Mouse (Mus musculus) lung, embryonic 16.5 days (tissue): ENCODE data around the gene Angpt4. TPM values are rescaled to one million over a fixed set of nuclear protein-coding genes. Genes with fewer than 3 reads are reported as not detected.

Experiments
- ATAC-seq: fragments of 200-750 bp; cut with Nextera tagmentation; 2 replicates; pipeline ENCODE4 v1.8.0; 2017; ENCODE audit warnings: low read depth, mild to moderate bottlenecking, moderate library complexity
- H3K27ac ChIP-seq: fragments of 300-500 bp; sonication (generic); 2 replicates; pipeline ENCODE4 v1.5.1; 2014; ENCODE audit warnings: mild to moderate bottlenecking, control low read depth, low read length
- H3K27me3 ChIP-seq: fragments of 300-500 bp; sonication (generic); 2 replicates; pipeline ENCODE4 v1.6.1; 2014; ENCODE audit warnings: low read depth, low read length, mixed read lengths; ENCODE audit not compliant: control insufficient read depth, insufficient read depth
- H3K36me3 ChIP-seq: fragments of 300-500 bp; sonication (generic); 2 replicates; pipeline ENCODE4 v1.6.1; 2014; ENCODE audit warnings: low read length; ENCODE audit not compliant: control insufficient read depth, insufficient read depth
- H3K4me1 ChIP-seq: fragments of 300-500 bp; sonication (generic); replicated peaks from 2 replicates; pipeline ENCODE4 v1.6.1; 2014; ENCODE audit warnings: low read length, mixed read lengths; ENCODE audit not compliant: control insufficient read depth, insufficient read depth
- H3K4me2 ChIP-seq: fragments of 300-500 bp; sonication (generic); 2 replicates; pipeline ENCODE4 v1.6.1; 2014; ENCODE audit warnings: low read depth, low read length, control low read depth
- H3K4me3 ChIP-seq: fragments of 300-500 bp; sonication (generic); 2 replicates; pipeline ENCODE4 v1.5.1; 2014; ENCODE audit warnings: mild to moderate bottlenecking, low read length, control low read depth
- H3K9ac ChIP-seq: fragments of 300-500 bp; sonication (generic); 2 replicates; pipeline ENCODE4 v1.6.1; 2014; ENCODE audit warnings: low read length, control low read depth
- H3K9me3 ChIP-seq: fragments of 300-500 bp; sonication (generic); 2 replicates; pipeline ENCODE4 v1.6.1; 2016; ENCODE audit warnings: low read length; ENCODE audit not compliant: control insufficient read depth
- WGBS: fragments of 180-500 bp; shearing (Covaris S2); extraction: QIAGEN DNeasy Blood & Tissue Kit; methylation state at CpG from one replicate; pipeline ENCODE4 v1.1.7; 2014; 5-methylcytosine and 5-hydroxymethylcytosine counted together
- polyA plus RNA-seq: library from polyadenylated mRNA; unstranded; fragments of >200 nt; fragmentation: Nextera tagmentation; extraction: Ambion mirVana; gene quantifications from 2 replicates; pipeline ENCODE4 v1.2.1, GENCODE M21; 2015

Angpt4 gene
- polyA plus RNA-seq, 1 experiment from 2014 or later: 0.57 TPM

DNA sequence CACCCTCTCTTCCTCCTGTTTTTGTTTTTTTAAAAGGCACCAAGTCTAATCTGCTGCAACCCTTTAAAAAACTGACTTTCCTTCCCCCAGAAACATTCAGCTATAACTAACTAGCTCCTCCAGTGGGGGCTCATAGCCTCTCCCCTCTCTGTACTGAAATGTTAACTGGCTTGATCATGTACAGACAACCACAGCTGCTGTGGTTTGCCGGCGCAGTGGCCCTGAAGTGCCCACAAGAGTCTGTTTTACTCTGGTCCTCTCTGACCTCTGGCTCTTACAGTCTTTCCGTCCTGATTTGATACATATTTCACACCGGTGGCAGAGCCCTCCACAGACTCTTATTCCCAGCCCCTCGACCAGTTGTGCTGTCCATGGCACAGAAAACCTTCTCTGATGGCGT is 70.3 kb downstream of the Angpt4 start:
- Histone ChIP-seq H3K9me3 (no peaks in the 10 kb centered on the region), H3K27me3 (no peaks in the 10 kb centered on the region), H3K4me1 (peaks cover 27% of the 10 kb centered on the region), H3K36me3 (no peaks in the 10 kb centered on the region), H3K4me3 (no peak overlapping the region), H3K27ac (no peak overlapping the region), H3K9ac (no peak overlapping the region), H3K4me2 (no peak overlapping the region)
- ATAC-seq: no peak
- 54% methylated on average over 6 of the region's 6 CpGs for WGBS

DNA sequence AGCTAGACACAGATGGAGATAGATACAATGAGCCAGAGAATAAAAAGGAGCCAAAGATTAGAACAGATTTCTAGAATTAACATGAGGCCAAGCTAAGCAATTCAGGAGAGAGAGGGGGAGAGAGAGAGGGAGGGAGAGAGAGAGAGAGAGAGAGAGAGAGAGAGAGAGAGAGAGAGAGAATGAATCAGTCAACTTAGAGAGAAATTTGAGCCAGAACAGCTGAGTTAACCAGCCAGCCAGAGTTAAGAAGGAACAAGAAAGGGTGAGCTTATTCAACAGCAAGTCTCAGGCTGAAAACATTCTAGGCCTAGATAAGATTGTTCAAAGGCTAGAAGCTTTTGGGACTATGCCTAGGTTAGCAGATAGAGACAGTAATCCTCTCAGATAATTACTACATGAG is 71.5 kb downstream of the Angpt4 start:
- Histone ChIP-seq H3K9ac (no peak overlapping the region), H3K36me3 (no peaks in the 10 kb centered on the region), H3K27me3 (no peaks in the 10 kb centered on the region), H3K9me3 (no peaks in the 10 kb centered on the region), H3K4me2 (no peak overlapping the region), H3K4me3 (no peak overlapping the region), H3K27ac (no peak overlapping the region), H3K4me1 (peaks cover 25% of the 10 kb centered on the region)
- no peak for ATAC-seq

DNA sequence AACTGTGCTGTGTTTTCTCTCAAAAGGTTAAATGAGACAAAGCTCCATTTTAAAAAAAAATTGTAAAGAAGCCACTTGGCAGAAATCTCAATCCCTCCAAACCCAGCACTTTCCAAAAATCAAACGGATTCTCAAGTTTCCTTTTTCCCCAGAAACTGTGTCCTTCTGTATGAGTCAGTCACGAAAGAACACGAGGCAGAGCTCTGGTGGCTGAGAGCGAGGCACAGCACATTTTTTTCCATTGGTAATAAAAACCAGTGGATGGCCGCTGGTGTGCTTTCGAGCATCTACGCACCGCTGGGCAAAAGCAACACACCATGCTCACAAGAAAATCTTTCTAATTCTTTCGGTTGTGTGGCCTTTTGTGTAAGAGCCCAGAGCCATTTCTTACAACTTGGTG is 73.0 kb downstream of the Angpt4 start:
- Histone ChIP-seq H3K27ac (no peak overlapping the region), H3K4me2 (no peak overlapping the region), H3K9me3 (no peaks in the 10 kb centered on the region), H3K36me3 (no peaks in the 10 kb centered on the region), H3K4me3 (no peak overlapping the region), H3K27me3 (no peaks in the 10 kb centered on the region), H3K4me1 (peaks cover 10% of the 10 kb centered on the region), H3K9ac (no peak overlapping the region)
- no peak for ATAC-seq
- WGBS: 63% methylated on average over 9 of the region's 9 CpGs

DNA sequence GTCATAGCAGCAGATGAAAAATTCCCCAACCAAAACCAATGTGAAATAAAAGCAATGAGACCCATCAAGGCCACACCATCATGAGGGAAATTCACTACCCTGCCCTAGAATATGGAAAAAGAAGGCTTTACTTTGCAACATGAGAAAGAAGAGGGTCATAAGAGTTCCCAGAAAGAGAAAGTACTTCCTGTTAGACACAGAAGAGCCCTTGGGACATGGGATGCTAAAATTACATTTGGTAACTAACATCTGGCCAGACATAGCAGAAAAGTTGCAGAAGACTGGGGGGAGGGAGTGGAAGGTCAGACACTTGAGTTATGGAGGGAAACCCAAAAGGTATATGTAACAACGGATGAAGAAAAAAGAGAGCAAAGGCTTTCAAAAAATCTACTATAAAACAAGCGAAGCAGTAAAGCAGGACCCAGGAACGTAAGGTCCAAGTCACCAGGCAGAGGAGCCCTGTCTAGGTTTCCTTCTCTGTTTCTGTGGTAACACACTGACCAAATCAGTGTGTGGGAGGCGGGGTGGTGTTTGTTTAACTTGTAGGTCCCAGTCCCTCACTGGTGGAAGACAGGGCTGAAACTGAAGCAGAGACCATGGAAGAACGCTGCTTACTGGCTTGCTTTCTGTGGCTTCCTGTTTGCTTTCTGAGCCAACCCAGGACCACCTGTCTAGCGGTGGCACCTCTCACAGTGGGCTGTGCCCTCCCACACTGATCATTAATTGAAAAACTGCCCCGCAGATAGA is 74.6 kb downstream of the Angpt4 start:
- no peak overlapping the region for H3K27ac ChIP-seq
- WGBS: 47% methylated on average over 7 of the region's 7 CpGs
- no peak overlapping the region for H3K4me3 ChIP-seq
- H3K9me3 ChIP-seq: no peaks in the 10 kb centered on the region
- H3K9ac ChIP-seq: no peak overlapping the region
- peaks cover 2% of the 10 kb centered on the region for H3K4me1 ChIP-seq
- 0 out of 2 replicates have a peak, but pooled peaks have one; percentile 34 for ATAC-seq
- H3K27me3 ChIP-seq: no peaks in the 10 kb centered on the region
- no peaks in the 10 kb centered on the region for H3K36me3 ChIP-seq
- H3K4me2 ChIP-seq: no peak overlapping the region

DNA sequence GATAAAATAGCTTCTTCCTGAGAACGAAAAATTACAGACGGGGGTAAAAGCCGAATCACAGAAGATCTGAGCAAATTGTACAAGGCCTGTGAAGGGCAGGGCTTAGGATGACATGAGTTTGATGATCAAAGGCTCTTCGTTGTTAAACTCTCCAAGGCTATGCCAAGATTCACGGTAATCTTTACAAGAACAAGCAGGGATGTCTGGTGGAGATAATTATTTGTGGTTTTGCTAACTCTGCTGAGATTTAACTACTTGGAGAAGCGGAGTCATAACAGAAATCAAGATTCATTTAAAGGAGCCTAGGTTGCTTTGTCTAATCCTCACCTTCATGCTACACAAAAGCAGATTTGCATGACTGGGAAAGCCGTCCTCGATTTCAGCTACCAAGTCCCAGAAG is 75.9 kb downstream of the Angpt4 start:
- Histone ChIP-seq H3K36me3 (no peaks in the 10 kb centered on the region), H3K4me2 (no peak overlapping the region), H3K9ac (no peak overlapping the region), H3K27me3 (no peaks in the 10 kb centered on the region), H3K4me3 (no peak overlapping the region), H3K4me1 (no peaks in the 10 kb centered on the region; the same call in 1 of the 2 replicates), H3K27ac (no peak overlapping the region), H3K9me3 (no peaks in the 10 kb centered on the region)
- ATAC-seq: no peak
- WGBS: 74% methylated on average over 8 of the region's 8 CpGs

DNA sequence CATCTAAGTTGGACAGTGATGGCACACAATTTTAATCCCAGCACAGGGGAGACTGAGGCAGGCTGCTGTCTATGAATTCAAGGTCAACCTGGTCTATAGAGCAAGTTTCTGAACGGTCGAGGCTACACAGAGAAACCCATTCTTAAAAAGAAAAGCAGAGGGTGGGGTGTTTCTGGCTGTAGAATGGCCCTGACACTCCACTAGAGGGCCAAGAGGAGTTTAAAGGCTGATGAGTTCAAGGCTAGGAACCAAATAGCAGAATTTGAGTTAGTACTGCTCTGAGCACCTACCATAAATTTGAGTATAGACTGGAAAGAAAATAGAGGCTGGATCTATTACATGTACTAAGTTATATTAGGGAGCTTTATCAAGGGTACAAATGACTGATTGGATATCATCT is 78.0 kb downstream of the Angpt4 start:
- ATAC-seq: no peak
- Histone ChIP-seq H3K9ac (no peak overlapping the region), H3K4me2 (no peak overlapping the region), H3K36me3 (no peaks in the 10 kb centered on the region), H3K4me3 (no peak overlapping the region), H3K27me3 (no peaks in the 10 kb centered on the region), H3K27ac (no peak overlapping the region), H3K9me3 (no peaks in the 10 kb centered on the region), H3K4me1 (no peaks in the 10 kb centered on the region; the same call in 1 of the 2 replicates)
- WGBS: 69% methylated on average over 2 of the region's 2 CpGs

DNA sequence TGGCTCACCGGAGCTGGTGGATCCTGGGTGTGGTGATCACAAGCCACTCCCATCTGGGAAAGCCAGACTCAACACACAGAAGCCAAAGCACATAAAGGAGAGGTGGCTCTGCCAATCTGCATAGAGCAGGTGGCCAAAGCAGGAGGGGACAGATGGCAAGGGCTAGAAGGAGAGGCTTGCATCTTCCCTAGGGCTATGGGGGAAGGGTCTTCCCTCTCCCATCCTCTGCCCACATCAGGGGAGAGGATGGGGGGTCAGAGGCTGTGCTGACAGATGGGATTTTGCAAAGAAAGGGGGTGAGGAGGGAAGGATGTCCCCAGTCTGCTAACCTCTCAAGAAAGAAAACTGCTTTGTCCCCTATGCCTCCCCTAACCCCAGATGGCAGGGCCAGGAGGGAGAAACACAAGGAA is 80.0 kb downstream of the Angpt4 start:
- peaks cover 3% of the 10 kb centered on the region; the same call in 1 of the 2 replicates for H3K4me1 ChIP-seq
- no peaks in the 10 kb centered on the region for H3K36me3 ChIP-seq
- 0 out of 2 replicates have a peak overlapping the region, but pooled peaks have one; percentile 5 for H3K27ac ChIP-seq
- WGBS: 33% methylated on average over 1 of the region's 1 CpGs
- no peaks in the 10 kb centered on the region for H3K9me3 ChIP-seq
- no peak overlapping the region for H3K4me2 ChIP-seq
- H3K27me3 ChIP-seq: peaks cover 2% of the 10 kb centered on the region; the same call in 1 of the 2 replicates
- no peak for ATAC-seq
- H3K4me3 ChIP-seq: no peak overlapping the region
- no peak overlapping the region for H3K9ac ChIP-seq

DNA sequence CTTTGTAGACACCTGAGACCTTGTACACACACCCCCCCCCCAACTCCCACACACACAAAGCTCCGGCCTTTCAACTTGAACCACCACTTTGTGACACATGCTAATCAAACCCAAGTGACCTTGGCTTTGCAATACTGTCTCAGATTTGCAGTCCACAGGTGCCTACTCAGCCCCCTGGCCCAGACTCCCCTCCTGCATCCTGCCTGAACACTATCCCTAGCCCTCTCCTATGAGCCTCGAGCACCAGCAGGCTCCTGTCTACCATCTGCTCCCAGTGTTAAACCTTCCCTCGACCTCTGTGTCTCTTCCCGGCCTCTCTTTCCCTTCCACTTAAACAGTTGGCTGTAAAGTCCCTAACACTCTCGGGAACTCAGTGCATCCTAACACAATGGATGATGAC is 80.4 kb downstream of the Angpt4 start:
- H3K36me3 ChIP-seq: no peaks in the 10 kb centered on the region
- peaks cover 4% of the 10 kb centered on the region; the same call in 1 of the 2 replicates for H3K4me1 ChIP-seq
- no peak overlapping the region for H3K4me2 ChIP-seq
- no peak overlapping the region for H3K27ac ChIP-seq
- no peak overlapping the region for H3K9ac ChIP-seq
- H3K4me3 ChIP-seq: no peak overlapping the region
- no peak for ATAC-seq
- no peaks in the 10 kb centered on the region for H3K9me3 ChIP-seq
- H3K27me3 ChIP-seq: peaks cover 4% of the 10 kb centered on the region; the same call in 1 of the 2 replicates
- WGBS: 31% methylated on average over 5 of the region's 5 CpGs

DNA sequence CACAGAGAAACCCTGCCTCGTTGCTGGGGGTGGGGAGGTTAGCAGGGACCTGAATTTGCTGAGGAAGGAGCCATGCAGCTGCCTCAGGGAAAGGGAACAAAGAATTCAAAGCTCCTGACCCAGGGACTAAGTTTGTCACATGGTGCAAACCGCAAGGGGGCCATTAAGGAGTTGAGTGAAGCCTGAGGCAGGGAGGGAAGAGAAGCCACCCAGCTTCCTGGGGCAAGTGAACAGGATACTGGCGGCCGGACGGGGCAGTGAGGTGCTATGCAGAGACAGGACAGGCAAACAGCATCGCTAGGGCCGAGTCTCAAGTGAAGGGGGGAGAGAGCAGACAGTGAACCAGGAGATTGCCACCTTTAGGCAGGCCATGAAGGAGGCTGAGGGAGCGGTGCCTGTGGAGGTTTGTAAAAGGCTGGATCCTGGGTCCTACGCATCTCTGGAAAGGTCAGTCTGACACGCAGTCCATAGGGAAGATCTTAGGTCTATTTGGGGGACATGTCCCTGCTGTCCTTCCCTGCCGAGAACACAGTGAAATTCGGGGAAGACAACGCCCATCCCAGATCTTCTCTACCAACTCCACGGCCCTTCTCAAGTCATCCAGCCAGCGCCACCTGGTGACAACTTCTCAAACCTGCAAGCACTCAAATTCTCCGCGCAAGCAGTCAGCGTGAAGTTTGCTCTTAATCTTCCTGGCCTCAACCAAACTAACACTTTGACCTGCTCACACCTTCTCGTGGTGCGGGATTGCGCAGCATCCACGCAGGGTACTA is 83.5 kb downstream of the Angpt4 start:
- Histone ChIP-seq H3K9ac (no peak overlapping the region; the same call in 1 of the 2 replicates), H3K4me3 (0 out of 2 replicates have a peak overlapping the region, but pooled peaks have one; percentile 7), H3K4me2 (peak overlapping the region; percentile 50), H3K27ac (no peak overlapping the region), H3K27me3 (peaks cover 6% of the 10 kb centered on the region; the same call in 1 of the 2 replicates), H3K9me3 (no peaks in the 10 kb centered on the region), H3K4me1 (peaks cover 9% of the 10 kb centered on the region; the same call in 1 of the 2 replicates), H3K36me3 (no peaks in the 10 kb centered on the region)
- 9% methylated on average over 22 of the region's 22 CpGs for WGBS
- ATAC-seq: peak; percentile 15
